Mouse (Mus musculus): ENCODE data around the gene Rtp4.

DNA sequence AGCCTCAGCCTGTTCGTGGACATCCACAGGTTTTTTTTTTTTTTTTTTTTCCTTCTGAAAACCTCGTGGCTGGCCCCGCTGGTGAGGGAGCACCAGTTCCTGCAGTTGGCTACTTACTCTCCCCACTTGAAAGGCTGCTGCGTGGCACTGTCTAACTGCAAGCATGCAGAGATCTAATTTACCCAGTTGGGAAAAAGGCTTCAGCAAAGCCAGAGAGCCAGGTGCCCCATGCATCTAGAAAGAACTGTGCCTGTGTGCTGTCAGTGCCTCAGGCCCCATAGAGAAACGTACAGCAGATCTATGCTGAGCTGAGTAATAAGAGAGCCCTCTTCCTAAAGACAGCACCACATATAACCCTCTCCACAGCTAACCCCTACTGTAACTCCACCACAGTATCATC, 1.0 kb downstream of the Rtp4 start:
- TF ChIP-seq CTCF (IDR thresholded peaks at IDR 0.05; ENCODE audit: low read depth), result no peak
- TF ChIP-seq EP300 (IDR thresholded peaks at IDR 0.05; ENCODE audit: low read depth), result no peak

Data from liver, embryonic 14.5 days (tissue).